Mouse (Mus musculus) hindbrain, embryonic 16.5 days (tissue): ENCODE data around the gene Lix1l. TPM values are rescaled to one million over a fixed set of nuclear protein-coding genes. Genes with fewer than 3 reads are reported as not detected.

ENCODE experiments used
- ATAC-seq: fragments of 200-750 bp; cut with Nextera tagmentation; 2 replicates; pipeline ENCODE4 v1.8.0; 2017; ENCODE audit warnings: moderate TSS enrichment, moderate library complexity
- H3K27ac ChIP-seq: fragments of 300-500 bp; sonication (generic); 2 replicates; pipeline ENCODE4 v1.5.1; 2014; ENCODE audit warnings: low read depth, mild to moderate bottlenecking, control low read depth, low read length, moderate library complexity
- H3K27me3 ChIP-seq: fragments of 300-500 bp; sonication (generic); replicated peaks from 2 replicates; pipeline ENCODE4 v1.6.1; 2014; ENCODE audit warnings: low read length; ENCODE audit not compliant: control insufficient read depth, insufficient read depth
- H3K36me3 ChIP-seq: fragments of 300-500 bp; sonication (generic); 2 replicates; pipeline ENCODE4 v1.6.1; 2014; ENCODE audit warnings: mild to moderate bottlenecking, low read length, moderate library complexity, mixed read lengths; ENCODE audit not compliant: control insufficient read depth, insufficient read depth
- H3K4me1 ChIP-seq: fragments of 300-500 bp; sonication (generic); 2 replicates; pipeline ENCODE4 v1.6.1; 2014; ENCODE audit warnings: low read depth, low read length; ENCODE audit not compliant: control insufficient read depth, insufficient read depth
- H3K4me2 ChIP-seq: fragments of 300-500 bp; sonication (generic); 2 replicates; pipeline ENCODE4 v1.6.1; 2014; ENCODE audit warnings: mild to moderate bottlenecking, low read length, control low read depth, moderate library complexity
- H3K4me3 ChIP-seq: fragments of 300-500 bp; sonication (generic); 2 replicates; pipeline ENCODE4 v1.5.1; 2014; ENCODE audit warnings: mild to moderate bottlenecking, low read length, control low read depth, moderate library complexity
- H3K9ac ChIP-seq: fragments of 300-500 bp; sonication (generic); 2 replicates; pipeline ENCODE4 v1.6.1; 2014; ENCODE audit warnings: low read depth, mild to moderate bottlenecking, control low read depth, low read length, moderate library complexity
- H3K9me3 ChIP-seq: fragments of 300-500 bp; sonication (generic); 2 replicates; pipeline ENCODE4 v1.6.1; 2014; ENCODE audit warnings: mild to moderate bottlenecking, low read length, moderate library complexity; ENCODE audit not compliant: control insufficient read depth
- WGBS: fragments of 180-500 bp; shearing (Covaris S2); extraction: QIAGEN DNeasy Blood & Tissue Kit; methylation state at CpG from one replicate; pipeline ENCODE4 v1.1.7; 2014; 5-methylcytosine and 5-hydroxymethylcytosine counted together
- polyA plus RNA-seq: library from polyadenylated mRNA; unstranded; fragments of >200 nt; fragmentation: Nextera tagmentation; extraction: Ambion mirVana; gene quantifications from 2 replicates; pipeline ENCODE4 v1.2.1, GENCODE M21; 2015

The Lix1l gene
- polyA plus RNA-seq, 1 experiment from 2014 or later = 5.1 TPM

DNA sequence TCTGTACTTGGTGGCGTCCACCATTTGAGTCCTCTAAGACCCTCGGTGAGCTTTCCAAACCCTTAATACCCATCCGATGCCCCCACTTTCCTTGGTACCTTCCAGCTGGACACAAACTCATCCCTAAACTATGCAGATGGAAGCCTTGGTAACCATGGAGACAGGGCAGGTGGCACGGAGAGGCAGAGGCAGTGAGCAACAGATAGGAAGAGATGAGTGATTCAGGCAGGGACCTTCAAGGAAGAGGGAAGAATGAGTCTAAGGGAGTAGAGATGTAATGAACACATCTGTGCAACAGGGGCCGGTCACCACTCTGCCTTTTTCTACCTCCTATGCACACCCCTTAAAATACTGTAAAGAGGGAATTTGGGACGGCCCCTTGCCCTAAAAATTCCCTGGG lies 5.3 kb upstream of the Lix1l start:
- peak overlapping the region; percentile 59 for H3K4me3 ChIP-seq
- peak overlapping the region; percentile 77 for H3K27ac ChIP-seq
- H3K36me3 ChIP-seq = no peaks in the 10 kb centered on the region
- 27% methylated on average over 6 of the region's 6 CpGs for WGBS
- H3K27me3 ChIP-seq = no peaks in the 10 kb centered on the region
- H3K9ac ChIP-seq = peak overlapping the region; percentile 80; the same call in 1 of the 2 replicates
- no peak for ATAC-seq
- H3K4me1 ChIP-seq = peaks cover 56% of the 10 kb centered on the region
- no peaks in the 10 kb centered on the region for H3K9me3 ChIP-seq
- H3K4me2 ChIP-seq = peak overlapping the region; percentile 99

DNA sequence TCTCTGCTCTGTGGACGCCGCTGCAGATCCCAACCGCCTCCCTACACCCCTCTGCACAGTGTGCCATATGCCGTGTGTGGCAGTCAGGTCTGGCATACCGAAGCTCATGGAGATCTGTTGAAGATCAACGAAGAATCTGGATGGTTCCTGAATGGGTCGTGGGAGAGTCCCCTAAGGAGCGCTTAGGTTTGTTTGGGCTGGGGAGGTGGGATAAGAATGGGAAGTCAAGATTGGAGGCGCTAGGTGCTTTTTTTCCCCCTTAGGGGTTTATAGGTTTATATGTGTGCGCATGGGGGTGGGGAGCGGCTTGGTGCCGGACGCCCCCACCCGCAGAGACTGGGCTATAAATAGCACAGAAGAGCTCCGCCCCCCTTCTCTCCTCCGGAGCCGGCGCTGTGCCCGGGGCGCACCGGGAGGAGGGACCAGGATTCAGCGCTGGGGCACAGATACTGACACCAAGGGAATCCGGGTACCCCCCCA lies 4.7 kb upstream of the Lix1l start, which contains the start of gene Ankrd34a:
Gene Ankrd34a (plus strand): TSS at position 409 of the 480 bp plus-strand sequence.
- ATAC-seq = peak; percentile 6; the same call in 1 of the 2 replicates
- peak within 1 kb of the TSS; percentile 99 for H3K4me2 ChIP-seq
- H3K9me3 ChIP-seq = no peaks in the 10 kb centered on the region
- H3K27ac ChIP-seq = peak within 1 kb of the TSS; percentile 77
- no peaks in the 10 kb centered on the region for H3K36me3 ChIP-seq
- H3K27me3 ChIP-seq = no peaks in the 10 kb centered on the region
- peaks cover 57% of the 10 kb centered on the region for H3K4me1 ChIP-seq
- WGBS = 2% methylated on average over 21 of the region's 23 CpGs
- H3K4me3 ChIP-seq = peak within 1 kb of the TSS; percentile 59
- H3K9ac ChIP-seq = peak within 1 kb of the TSS; percentile 80

DNA sequence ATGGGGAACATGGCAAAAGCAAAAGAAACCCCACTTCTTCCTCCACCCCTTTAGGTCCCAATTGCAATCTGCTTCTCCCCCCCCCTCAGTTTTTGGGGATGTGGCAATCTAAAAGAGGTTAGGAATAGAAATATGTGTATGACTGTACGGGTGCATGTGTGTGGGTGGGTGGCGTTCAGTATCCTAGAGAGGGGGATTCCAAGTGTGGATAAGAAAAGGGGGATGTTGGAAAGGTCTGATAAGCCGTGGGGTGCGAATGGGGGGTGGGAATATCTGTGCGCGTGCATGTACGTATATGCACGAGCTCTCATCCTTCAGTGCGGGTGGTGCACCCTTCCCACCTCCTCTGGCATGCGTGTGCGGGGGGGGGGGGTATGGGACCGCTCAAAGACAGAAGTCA lies 4.1 kb upstream of the Lix1l start:
- H3K4me1 ChIP-seq = peaks cover 57% of the 10 kb centered on the region
- ATAC-seq = no peak
- H3K4me3 ChIP-seq = peak overlapping the region; percentile 59
- no peaks in the 10 kb centered on the region for H3K36me3 ChIP-seq
- no peaks in the 10 kb centered on the region for H3K9me3 ChIP-seq
- H3K4me2 ChIP-seq = peak overlapping the region; percentile 99
- H3K9ac ChIP-seq = peak overlapping the region; percentile 80
- H3K27ac ChIP-seq = peak overlapping the region; percentile 77
- 2% methylated on average over 11 of the region's 12 CpGs for WGBS
- no peaks in the 10 kb centered on the region for H3K27me3 ChIP-seq

GRCm38 (mm10) chr3:96597435-96597891 lies 3.5 kb upstream of the Lix1l start:
- Histone ChIP-seq H3K27me3 (no peaks in the 10 kb centered on the region), H3K4me1 (peaks cover 62% of the 10 kb centered on the region), H3K9ac (peak overlapping the region; percentile 80), H3K9me3 (no peaks in the 10 kb centered on the region), H3K36me3 (no peaks in the 10 kb centered on the region), H3K27ac (peak overlapping the region; percentile 77), H3K4me3 (peak overlapping the region; percentile 59), H3K4me2 (peak overlapping the region; percentile 99)
- ATAC-seq = no peak
- WGBS = under 1% methylated on average over 40 of the region's 40 CpGs

DNA sequence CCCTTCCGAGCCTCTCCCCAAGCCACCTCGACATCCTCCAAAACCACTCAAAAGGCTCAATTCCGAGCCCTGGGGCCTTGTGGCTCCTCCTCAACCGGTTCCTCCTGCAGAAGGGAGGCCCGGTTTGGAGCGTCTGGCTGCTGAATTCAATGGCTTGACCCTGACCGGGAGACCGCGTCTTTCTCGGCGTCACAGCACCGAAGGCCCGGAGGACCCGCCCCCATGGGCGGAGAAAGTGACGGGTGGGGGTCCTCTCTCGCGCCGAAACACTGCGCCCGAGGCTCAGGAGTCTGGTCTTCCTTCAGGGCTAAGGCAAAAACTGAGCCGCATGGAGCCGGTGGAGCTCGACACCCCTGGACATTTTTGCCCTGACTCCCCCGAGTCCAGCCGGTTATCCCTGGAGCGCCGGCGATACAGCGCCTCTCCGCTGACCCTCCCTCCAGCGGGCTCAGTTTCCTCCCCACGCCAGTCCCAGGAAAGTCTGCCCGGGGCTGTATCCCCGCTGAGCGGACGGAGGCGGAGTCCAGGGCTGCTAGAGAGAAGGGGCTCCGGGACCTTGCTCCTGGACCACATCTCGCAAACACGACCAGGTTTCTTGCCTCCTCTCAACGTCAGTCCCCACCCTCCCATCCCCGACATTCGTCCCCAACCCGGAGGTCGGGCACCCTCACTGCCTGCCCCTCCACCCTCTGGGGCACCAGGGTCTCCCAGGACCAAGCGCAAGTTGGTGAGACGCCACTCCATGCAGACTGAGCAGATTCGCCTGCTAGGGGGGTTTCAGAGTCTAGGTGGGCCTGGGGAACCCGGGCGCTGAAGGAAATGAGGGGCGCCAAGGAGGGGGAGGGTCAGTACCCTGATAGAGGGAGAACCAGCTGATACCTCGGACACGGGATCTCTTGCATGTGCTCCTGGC lies 2.5 kb upstream of the Lix1l start:
- Histone ChIP-seq H3K4me3 (peak overlapping the region; percentile 59), H3K9ac (peak overlapping the region; percentile 80), H3K27me3 (no peaks in the 10 kb centered on the region), H3K36me3 (no peaks in the 10 kb centered on the region), H3K9me3 (no peaks in the 10 kb centered on the region), H3K4me2 (peak overlapping the region; percentile 99), H3K4me1 (peaks cover 63% of the 10 kb centered on the region), H3K27ac (peak overlapping the region; percentile 77)
- ATAC-seq = no peak
- 1% methylated on average over 54 of the region's 54 CpGs for WGBS

DNA sequence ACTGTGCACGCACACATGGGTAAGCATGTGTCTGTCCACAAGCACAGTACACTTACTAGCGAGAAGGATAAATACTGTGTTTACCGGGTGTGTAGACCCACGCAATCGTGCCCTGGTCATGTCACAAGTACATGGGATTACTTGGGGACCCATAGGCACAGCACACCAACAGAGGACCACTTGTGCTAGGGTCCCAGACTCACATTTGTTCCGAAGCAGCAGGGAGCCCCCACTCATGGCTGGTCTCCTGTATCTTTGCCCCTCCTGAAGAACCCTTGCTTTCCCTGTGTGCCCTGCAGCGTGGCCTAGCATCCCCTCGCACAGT lies 1.9 kb upstream of the Lix1l start:
- 53% methylated on average over 8 of the region's 8 CpGs for WGBS
- peak overlapping the region; percentile 80 for H3K9ac ChIP-seq
- H3K9me3 ChIP-seq = no peaks in the 10 kb centered on the region
- no peaks in the 10 kb centered on the region for H3K27me3 ChIP-seq
- ATAC-seq = no peak
- H3K4me3 ChIP-seq = peak overlapping the region; percentile 59
- H3K4me2 ChIP-seq = peak overlapping the region; percentile 99
- no peak overlapping the region for H3K27ac ChIP-seq
- H3K4me1 ChIP-seq = peaks cover 69% of the 10 kb centered on the region
- no peaks in the 10 kb centered on the region for H3K36me3 ChIP-seq

DNA sequence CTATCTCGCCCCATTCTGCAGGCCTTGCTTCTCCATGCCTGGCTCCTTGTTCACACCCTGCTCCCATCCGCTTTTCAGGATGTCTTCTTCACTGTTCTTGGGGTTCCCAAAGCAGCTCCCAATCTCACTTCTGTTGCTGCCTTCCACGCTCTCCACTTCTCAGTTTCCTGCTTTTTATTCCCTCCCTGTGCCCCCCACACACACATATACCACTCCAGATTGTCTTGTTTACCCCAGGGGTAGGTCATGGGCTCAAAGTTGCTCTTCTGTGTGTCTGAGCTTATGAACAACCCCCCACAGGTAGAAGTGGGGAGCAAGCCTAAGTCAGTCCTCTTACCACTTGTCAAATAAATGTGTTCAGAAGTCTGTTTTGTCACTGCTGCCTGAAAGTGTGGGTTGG lies 1.5 kb upstream of the Lix1l start:
- H3K27ac ChIP-seq = no peak overlapping the region
- peaks cover 73% of the 10 kb centered on the region for H3K4me1 ChIP-seq
- no peaks in the 10 kb centered on the region for H3K9me3 ChIP-seq
- no peak for ATAC-seq
- H3K9ac ChIP-seq = peak overlapping the region; percentile 80; the same call in 1 of the 2 replicates
- 84% methylated on average over 3 of the region's 3 CpGs for WGBS
- no peak overlapping the region for H3K4me3 ChIP-seq
- H3K27me3 ChIP-seq = no peaks in the 10 kb centered on the region
- peak overlapping the region; percentile 99; the same call in 1 of the 2 replicates for H3K4me2 ChIP-seq
- H3K36me3 ChIP-seq = no peaks in the 10 kb centered on the region

- Histone ChIP-seq H3K27me3 (no peaks in the 10 kb centered on the region), H3K36me3 (no peaks in the 10 kb centered on the region), H3K9ac (peak overlapping the region; percentile 95), H3K27ac (peak overlapping the region; percentile 98), H3K4me3 (peak overlapping the region; percentile 87), H3K4me1 (peaks cover 68% of the 10 kb centered on the region), H3K4me2 (peak overlapping the region; percentile 67), H3K9me3 (no peaks in the 10 kb centered on the region)
- WGBS = 0% methylated on average over 20 of the region's 40 CpGs
- peak; percentile 51 for ATAC-seq
Observed at GRCm38 (mm10) chr3:96601251-96601787, 370 bp downstream of the Lix1l start.
